Mouse (Mus musculus): Measurements from ENCODE around the gene Alkal2. TPM values are rescaled to one million over a fixed set of nuclear protein-coding genes. Genes with fewer than 3 reads are reported as not detected.

The Alkal2 gene
- polyA plus RNA-seq, 1 experiment from 2014 or later: not detected

Other genes starting within 250 kb of the Alkal2 start
- gene Acp1, start 27.3 kb downstream of the Alkal2 start, polyA plus RNA-seq (2015; fragmentation: Nextera tagmentation; extraction: Ambion mirVana): 235 and 271 TPM in 2 replicates
- 39.7 and 41.2 TPM in 2 replicates for gene Sh3yl1, start 27.3 kb downstream of the Alkal2 start, polyA plus RNA-seq (2015; fragmentation: Nextera tagmentation; extraction: Ambion mirVana)
- 3.0 and 3.4 TPM in 2 replicates for gene Fam110c, start 189.5 kb downstream of the Alkal2 start, polyA plus RNA-seq (2015; fragmentation: Nextera tagmentation; extraction: Ambion mirVana)